26 mouse cellular contexts compared by ENCODE assay signal in genomic region chr19:10930641-10931040, GRCm38 (mm10). TPM values are rescaled to one million over a fixed set of nuclear protein-coding genes. Genes with fewer than 3 reads are reported as not detected.
"Had no signal": no experiment of that assay in that cellular context is flagged by ENCODE, and none has a peak within 500 bp of the region (broad histone marks: within the 10 kb centered on the region; RNA-seq: fewer than 3 reads in every experiment).

No protein-coding gene starts in this region.

- ATAC-seq: liver, postnatal 0 days; lung, postnatal 0 days; midbrain, embryonic 13.5 days; midbrain, embryonic 15.5 days had no signal

- H3K9me3 ChIP-seq: liver, embryonic 13.5 days; liver, embryonic 15.5 days; lung, embryonic 15.5 days; midbrain, embryonic 13.5 days; midbrain, embryonic 15.5 days; neural tube, embryonic 13.5 days; neural tube, embryonic 15.5 days; stomach, embryonic 15.5 days had no signal

- H3K4me3 ChIP-seq: liver, embryonic 13.5 days; liver, embryonic 15.5 days; lung, embryonic 15.5 days; megakaryocyte, embryonic 14.5 days; midbrain, embryonic 13.5 days; midbrain, embryonic 15.5 days; myocyte; neural tube, embryonic 13.5 days; neural tube, embryonic 15.5 days; stomach, embryonic 15.5 days had no signal

- H3K36me3 ChIP-seq: liver, embryonic 13.5 days; liver, embryonic 15.5 days; lung, embryonic 15.5 days; midbrain, embryonic 13.5 days; midbrain, embryonic 15.5 days; neural tube, embryonic 13.5 days; neural tube, embryonic 15.5 days; stomach, embryonic 15.5 days had no signal

- H3K27me3 ChIP-seq: liver, embryonic 13.5 days; liver, embryonic 15.5 days; lung, embryonic 15.5 days; midbrain, embryonic 13.5 days; midbrain, embryonic 15.5 days; neural tube, embryonic 13.5 days; neural tube, embryonic 15.5 days; stomach, embryonic 15.5 days had no signal

- H3K27ac ChIP-seq: liver, embryonic 13.5 days; liver, embryonic 15.5 days; lung, embryonic 15.5 days; macrophage; midbrain, embryonic 13.5 days; midbrain, embryonic 15.5 days; neural tube, embryonic 13.5 days; neural tube, embryonic 15.5 days; stomach, embryonic 15.5 days; stomach, postnatal 0 days had no signal

- H3K4me2 ChIP-seq: liver, embryonic 13.5 days; liver, embryonic 15.5 days; lung, embryonic 15.5 days; midbrain, embryonic 11.5 days; midbrain, embryonic 13.5 days; midbrain, embryonic 15.5 days; neural tube, embryonic 13.5 days; neural tube, embryonic 15.5 days; stomach, embryonic 15.5 days had no signal

- H3K9ac ChIP-seq: liver, embryonic 13.5 days; liver, embryonic 15.5 days; liver, postnatal 0 days; lung, embryonic 15.5 days; midbrain, embryonic 13.5 days; midbrain, embryonic 15.5 days; neural tube, embryonic 13.5 days; neural tube, embryonic 15.5 days; stomach, embryonic 15.5 days had no signal

- H3K4me1 ChIP-seq: liver, embryonic 13.5 days; lung, embryonic 15.5 days; megakaryocyte, embryonic 14.5 days; midbrain, embryonic 15.5 days; stomach, embryonic 15.5 days had no signal

- DNase-seq: liver, embryonic 13.5 days; liver, postnatal 0 days; lung, adult 2 months; lung, postnatal 14 days; lung, postnatal 36 days; retina, postnatal 1 day; right cerebral cortex, adult 18-20 months; right cerebral cortex, postnatal 14 days; thymus, postnatal 14 days; thymus, postnatal 4 days had no signal

RNA-seq across cellular contexts. Expression of gene Ptgdr2, which starts 6.3 kb away (rescaled TPM):
- polyA plus RNA-seq: liver, embryonic 13.5 days; liver, embryonic 15.5 days; liver, postnatal 0 days; macrophage; neural tube, embryonic 11.5 days; neural tube, embryonic 13.5 days; neural tube, embryonic 15.5 days had no signal

RNA-seq across cellular contexts. Expression of gene Zp1, which starts 10.2 kb away (rescaled TPM):
- polyA plus RNA-seq: liver, embryonic 13.5 days; liver, embryonic 15.5 days; liver, postnatal 0 days; lung, embryonic 15.5 days; lung, postnatal 0 days; macrophage; midbrain, embryonic 13.5 days; neural tube, embryonic 11.5 days; neural tube, embryonic 13.5 days; stomach, embryonic 15.5 days had no signal

RNA-seq across cellular contexts. Expression of gene Ms4a10, which starts 43.8 kb away (rescaled TPM):
- total RNA-seq: midbrain, postnatal 0 days had no signal
- polyA plus RNA-seq: liver, embryonic 13.5 days; liver, embryonic 15.5 days; liver, postnatal 0 days; lung, adult 2 months; lung, embryonic 15.5 days; lung, postnatal 0 days; macrophage; midbrain, embryonic 11.5 days; midbrain, embryonic 13.5 days; midbrain, embryonic 15.5 days; midbrain, postnatal 0 days; neural tube, embryonic 11.5 days; neural tube, embryonic 13.5 days; neural tube, embryonic 15.5 days; spleen, adult 2 months; stomach, postnatal 0 days had no signal
